Mouse (Mus musculus): ENCODE measurements around the gene Scamp2. TPM values are rescaled to one million over a fixed set of nuclear protein-coding genes. Genes with fewer than 3 reads are reported as not detected.
A peak's percentile ranks its signal among the peaks of the same experiment; 100 is the strongest.

Scamp2 gene
- total RNA-seq, 4 experiments from 2014 or later: 26.5 to 35.2 (median 31.9) TPM

- DNase-seq (ENCODE audit: low spot score in 2 of 2): no peak
Observed at GRCm38 (mm10) chr9:57550126-57550862, 10.4 kb upstream of the Scamp2 start.

DNA sequence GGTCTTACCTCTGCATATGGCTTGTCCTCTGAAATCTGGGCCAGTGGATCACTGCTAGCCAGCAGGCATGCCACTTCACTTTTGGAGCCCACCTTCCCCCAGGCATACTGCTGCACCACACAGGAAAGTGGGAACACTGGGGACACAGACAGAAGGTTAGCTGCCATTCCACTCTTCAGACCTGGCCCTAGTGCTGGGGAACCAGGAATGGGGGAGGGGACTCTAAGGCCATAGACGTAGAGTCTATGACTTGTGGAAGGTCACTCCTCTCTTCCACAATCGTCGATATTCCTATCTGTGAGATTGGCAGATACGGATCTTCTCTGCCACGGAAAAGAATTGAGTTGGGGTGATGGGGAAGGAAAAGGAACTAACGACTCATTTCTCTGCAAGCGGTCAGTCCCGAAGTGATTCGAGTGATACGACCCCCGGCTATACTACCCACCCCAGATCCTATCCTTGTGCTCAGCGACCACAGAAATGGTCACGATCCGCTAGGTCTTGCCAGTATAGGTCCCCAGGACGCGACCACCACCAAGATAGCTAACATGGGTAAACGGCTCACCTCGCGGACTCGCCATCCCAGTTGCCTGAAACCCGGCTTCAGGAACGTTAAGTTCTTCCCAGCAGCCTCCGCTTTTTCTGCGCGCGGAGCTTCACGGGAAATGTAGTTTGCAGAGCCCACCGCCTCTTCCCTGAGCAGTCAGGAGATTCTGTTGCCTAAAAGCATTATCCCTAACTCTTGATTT lies 8.4 kb upstream of the Scamp2 start, which contains the start of gene Mpi:
Mpi (minus strand) TSS at position 625 of the 749 bp plus-strand sequence.
- peak in 1 of 2 experiments; percentile 66 for DNase-seq (ENCODE audit: low spot score in 2 of 2)

DNA sequence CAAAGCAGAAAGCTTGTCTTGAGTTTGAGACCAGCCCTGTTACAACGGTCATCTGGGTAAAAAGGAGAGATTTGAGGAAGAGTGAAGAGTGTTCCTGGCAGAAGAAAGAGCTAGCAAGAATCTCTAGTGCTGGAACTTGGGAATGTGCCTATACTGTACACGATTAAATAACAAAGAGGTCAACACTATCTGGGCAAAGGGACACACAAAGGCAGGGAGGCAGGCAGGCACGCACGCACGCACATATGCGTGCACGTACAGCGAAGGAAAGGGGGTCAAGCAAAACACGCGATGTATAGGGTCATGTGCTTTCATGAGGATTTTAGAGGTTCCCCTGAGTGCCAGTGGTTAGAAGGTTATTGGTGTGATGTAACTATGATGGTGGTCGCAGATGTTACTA lies 7.6 kb upstream of the Scamp2 start:
- DNase-seq (ENCODE audit: low spot score in 2 of 2): no peak

- no peak for DNase-seq (ENCODE audit: low spot score in 2 of 2)
Observed at GRCm38 (mm10) chr9:57554753-57555152, 6.0 kb upstream of the Scamp2 start.

GRCm38 (mm10) chr9:57557215-57557614 lies 3.5 kb upstream of the Scamp2 start:
- DNase-seq (ENCODE audit: low spot score in 2 of 2): no peak

DNA sequence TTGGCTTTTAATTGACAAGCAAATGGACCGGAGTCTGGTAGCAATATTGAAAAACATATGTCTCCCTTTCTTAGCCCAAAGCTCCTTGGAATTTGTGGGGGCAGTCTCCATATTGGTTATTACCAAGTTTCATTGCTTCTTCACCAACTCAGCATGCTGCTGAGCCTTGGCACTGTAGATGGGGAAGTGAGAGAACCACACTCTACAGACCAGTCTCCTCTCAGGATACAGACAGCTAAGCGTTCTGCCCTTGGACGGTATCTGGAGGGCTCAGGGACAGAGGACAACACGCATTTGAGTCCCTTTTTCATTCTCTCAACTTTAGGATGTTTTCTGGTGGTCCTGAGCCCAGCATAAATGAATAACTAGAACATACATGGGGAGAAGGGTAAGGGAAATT lies 2.1 kb upstream of the Scamp2 start:
- no peak for DNase-seq (ENCODE audit: low spot score in 2 of 2)

GRCm38 (mm10) chr9:57559568-57559967 lies 1.2 kb upstream of the Scamp2 start:
- no peak for DNase-seq (ENCODE audit: low spot score in 2 of 2)

- DNase-seq (ENCODE audit: low spot score in 2 of 2): no peak
Observed at GRCm38 (mm10) chr9:57560263-57560662, 480 bp upstream of the Scamp2 start.

DNA sequence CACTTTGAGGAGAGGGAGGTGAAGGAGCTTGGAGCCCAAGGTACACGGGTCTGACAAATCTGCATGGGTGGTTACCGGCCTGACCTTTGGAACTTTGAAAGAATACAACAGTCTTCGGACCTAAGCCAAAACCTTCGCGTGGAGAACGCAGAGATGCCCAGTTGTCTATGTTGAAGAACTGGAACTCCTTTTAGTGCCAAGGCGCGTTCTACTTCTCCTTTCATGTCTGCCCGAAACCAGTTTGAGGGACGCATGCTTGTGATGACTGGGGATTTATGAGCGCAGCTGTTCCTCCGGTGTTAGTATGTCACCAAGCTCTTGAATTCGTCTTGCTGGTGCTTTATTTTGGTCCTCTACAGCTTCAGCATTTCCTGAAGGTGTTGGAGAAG lies 962 bp downstream of the Scamp2 start:
- no peak for DNase-seq (ENCODE audit: low spot score in 2 of 2)

DNA sequence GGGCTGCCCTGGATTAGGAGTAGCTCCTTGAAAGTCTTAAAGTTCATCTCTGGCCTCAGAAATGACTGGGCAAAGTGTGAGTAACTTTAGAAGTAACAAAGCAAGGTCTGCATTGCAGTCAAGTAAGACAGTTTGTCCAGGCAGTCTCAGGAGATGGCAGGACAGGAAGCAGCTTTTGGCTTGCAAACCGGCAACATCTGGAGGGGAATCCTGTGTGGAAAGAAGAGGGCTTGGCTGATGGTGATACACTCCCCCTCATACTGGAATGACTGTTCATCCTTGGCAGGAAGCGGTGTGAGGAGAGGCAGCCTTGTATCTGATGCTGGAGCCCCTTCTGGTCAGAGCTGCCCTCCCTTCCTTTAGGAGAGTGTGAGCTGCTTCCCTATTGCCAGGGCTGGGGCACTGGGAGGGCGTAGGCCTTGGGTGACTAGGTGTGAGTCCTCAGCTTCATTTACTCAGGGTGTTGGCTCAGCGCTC lies 2.2 kb downstream of the Scamp2 start:
- DNase-seq (ENCODE audit: low spot score in 2 of 2): no peak

DNA sequence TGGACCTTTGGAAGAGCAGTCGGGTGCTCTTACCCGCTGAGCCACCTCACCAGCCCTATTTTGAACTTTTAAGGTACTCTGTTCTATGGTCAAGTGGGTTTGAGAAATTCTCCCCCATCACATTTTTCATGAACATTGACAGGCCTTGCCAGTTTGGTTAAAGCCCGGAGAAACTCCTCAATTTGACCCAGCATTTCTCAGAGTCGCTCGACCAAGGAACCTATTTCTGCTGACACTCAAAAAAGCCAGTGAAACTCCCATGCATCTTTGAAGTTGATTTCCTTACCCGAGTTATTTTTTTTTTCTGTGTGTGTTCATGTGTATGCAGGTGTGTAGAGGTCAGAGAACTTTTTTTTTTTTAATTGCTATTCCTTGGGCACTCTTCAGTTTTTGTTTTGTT lies 3.9 kb downstream of the Scamp2 start:
- no peak for DNase-seq (ENCODE audit: low spot score in 2 of 2)

- DNase-seq (ENCODE audit: low spot score in 2 of 2): peak; percentile 38 to 64
Observed at GRCm38 (mm10) chr9:57565741-57566221, 5.0 kb downstream of the Scamp2 start.

DNA sequence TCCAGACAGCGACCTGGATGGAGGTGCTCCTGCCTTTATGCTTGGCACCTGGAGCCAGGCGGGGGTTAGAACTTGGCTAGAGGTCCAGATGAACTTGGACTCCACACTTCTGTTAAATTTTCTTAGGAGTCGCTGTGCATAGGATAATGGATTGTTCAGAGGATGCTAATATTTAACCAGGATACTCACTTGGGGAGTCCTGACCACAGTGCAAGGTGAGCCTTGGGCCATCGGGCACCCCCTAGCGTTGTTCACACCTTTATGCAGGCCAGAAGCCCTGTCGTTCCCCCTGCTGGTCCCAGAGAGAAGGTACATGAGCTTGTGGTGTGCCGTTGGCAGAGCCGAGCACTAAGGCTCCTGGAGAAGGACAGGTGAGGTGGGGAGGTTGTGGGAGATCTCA lies 6.1 kb downstream of the Scamp2 start:
- DNase-seq (ENCODE audit: low spot score in 2 of 2): no peak

- DNase-seq (ENCODE audit: low spot score in 2 of 2): no peak
Observed at GRCm38 (mm10) chr9:57568500-57568899, 7.8 kb downstream of the Scamp2 start.

GRCm38 (mm10) chr9:57574397-57574796 lies 13.7 kb downstream of the Scamp2 start:
- no peak for DNase-seq (ENCODE audit: low spot score in 2 of 2)

DNA sequence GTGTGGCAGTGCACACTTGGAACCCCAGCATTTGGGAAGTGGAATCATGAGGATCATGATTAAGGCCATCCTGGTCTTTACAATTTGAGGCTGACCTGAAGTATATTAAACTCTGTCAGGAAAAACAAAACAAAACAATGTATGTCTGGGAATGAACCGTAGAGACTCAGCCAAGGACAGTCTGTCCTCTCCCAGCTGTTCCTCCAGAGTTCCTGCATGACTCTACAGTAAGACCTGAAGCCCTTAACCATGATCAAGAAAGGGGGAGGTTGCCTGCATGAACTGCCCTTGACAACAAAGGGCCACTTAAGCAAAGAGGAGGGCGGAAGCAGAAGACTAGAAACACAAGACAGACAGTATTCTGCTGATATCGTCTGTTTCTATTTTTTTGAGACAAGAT lies 14.8 kb downstream of the Scamp2 start:
- no peak for DNase-seq (ENCODE audit: low spot score in 2 of 2)

GRCm38 (mm10) chr9:57577144-57577849 lies 16.6 kb downstream of the Scamp2 start:
- no peak for DNase-seq (ENCODE audit: low spot score in 2 of 2)

GRCm38 (mm10) chr9:57584991-57585390 lies 24.2 kb downstream of the Scamp2 start:
- no peak for DNase-seq (ENCODE audit: low spot score in 2 of 2)

- DNase-seq (ENCODE audit: low spot score in 2 of 2): peak; percentile 60 to 73
Observed at GRCm38 (mm10) chr9:57589224-57590126, 28.7 kb downstream of the Scamp2 start, which contains the start of gene Ulk3. Ulk3 (plus strand) TSS chr9:57589452.

DNA sequence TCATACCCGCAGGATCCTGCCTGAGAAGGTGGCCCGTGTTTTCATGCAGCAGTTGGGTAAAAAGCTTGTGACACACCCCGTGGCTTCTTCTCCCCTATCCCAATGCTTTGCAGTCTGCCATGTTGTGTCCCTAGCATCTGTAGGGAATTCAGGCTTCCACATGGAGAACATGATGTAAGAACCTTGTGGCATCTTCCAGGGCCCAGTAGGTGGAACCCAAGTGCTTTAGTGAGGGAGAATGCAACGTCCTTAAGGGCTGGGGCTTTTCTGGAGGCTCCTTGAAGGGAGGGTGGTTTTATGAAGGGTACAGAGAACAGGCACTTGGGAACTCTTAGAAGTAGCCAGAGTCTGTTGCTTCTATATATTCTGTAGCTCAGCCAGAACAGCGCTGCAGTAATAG lies 30.0 kb downstream of the Scamp2 start:
- DNase-seq (ENCODE audit: low spot score in 2 of 2): no peak
